Mouse (Mus musculus) heart, postnatal 0 days (tissue): ENCODE data around the gene Eif4b.

ENCODE experiments used
- CTCF ChIP-seq: IDR thresholded peaks from 2 replicates; pipeline ENCODE4 v1.5.1; 2016; ENCODE audit warnings: antibody characterized with exemption, control low read depth, low read depth
- EP300 ChIP-seq: IDR thresholded peaks from 2 replicates; pipeline ENCODE4 v1.6.1; 2016; ENCODE audit warnings: antibody characterized with exemption, low read depth

GRCm38 (mm10) chr15:102089914-102090585 is 16.5 kb downstream of the Eif4b start:
- no peak for TF ChIP-seq CTCF
- no peak for TF ChIP-seq EP300
